Mouse (Mus musculus) spleen, adult 2 months (tissue): ENCODE data around the gene Apof. TPM values are rescaled to one million over a fixed set of nuclear protein-coding genes. Genes with fewer than 3 reads are reported as not detected.
"Not testable (repeated sequence)": the region's sequence is repeated elsewhere in the genome, so short reads cannot be mapped to it uniquely, and the experiment has no call there.

Source experiments
- DNase-seq, 2 experiments: peaks; one replicate each; pipeline versions ENCODE4 v3.0.0 to v3.0.0-alpha.2; 2012 to 2021; ENCODE audit warnings: low spot score in 2 of 2, low read depth in 1 of 2
- H3K27ac ChIP-seq: fragments of 200-500 bp; 2 replicates; pipeline ENCODE4 v1.5.1; 2012; ENCODE audit warnings: low read length, inconsistent platforms; ENCODE audit not compliant: insufficient read depth
- H3K27me3 ChIP-seq: fragments of 200-500 bp; 2 replicates; pipeline ENCODE4 v1.6.1; 2012; ENCODE audit warnings: mild to moderate bottlenecking, moderate library complexity, low read length, inconsistent platforms; ENCODE audit not compliant: control insufficient read depth, insufficient read depth
- H3K36me3 ChIP-seq: fragments of 200-500 bp; 2 replicates; pipeline ENCODE4 v1.6.1; 2012; ENCODE audit warnings: mild to moderate bottlenecking, low read length, inconsistent platforms; ENCODE audit not compliant: control insufficient read depth, insufficient read depth
- H3K4me1 ChIP-seq: fragments of 200-500 bp; 2 replicates; pipeline ENCODE4 v1.6.1; 2011; ENCODE audit warnings: inconsistent platforms; ENCODE audit not compliant: control insufficient read depth, insufficient read depth, insufficient read length
- H3K4me3 ChIP-seq: fragments of 200-500 bp; 2 replicates; pipeline ENCODE4 v1.5.1; 2011; ENCODE audit warnings: mild to moderate bottlenecking, inconsistent platforms; ENCODE audit not compliant: insufficient read depth, insufficient read length; ENCODE audit errors: extremely low read depth
- CTCF ChIP-seq: fragments of 200-500 bp; IDR thresholded peaks from 2 replicates; pipeline ENCODE4 v1.5.1; 2011; ENCODE audit warnings: mild to moderate bottlenecking, inconsistent platforms; ENCODE audit not compliant: insufficient read depth, insufficient read length, insufficient replicate concordance; ENCODE audit errors: extremely low read depth
- POLR2A ChIP-seq: fragments of 200-500 bp; IDR thresholded peaks from 2 replicates; pipeline ENCODE4 v1.6.1; 2011; ENCODE audit warnings: low read depth, low read length, inconsistent platforms
- whole genome bisulfite sequencing: fragments of 180-500 bp; shearing (Covaris S2); methylation state at CpG from one replicate; pipeline ENCODE4 v1.1.7; 2018; 5-methylcytosine and 5-hydroxymethylcytosine counted together
- polyA plus RNA-seq: library from polyadenylated mRNA; depleted of rRNA; stranded (reverse); fragments of >200 nt; gene quantifications from 2 replicates; pipeline ENCODE4 v1.2.3, GENCODE M21; 2012

The Apof gene
- polyA plus RNA-seq, 1 experiment: 1.0 TPM

GRCm38 (mm10) chr10:128270287-128270841 is 1.9 kb downstream of the Apof start, which contains the start of gene Stat2:
Gene Stat2, plus strand, starts transcription at chr10:128270559.
- Histone ChIP-seq H3K36me3 (no peaks in the 10 kb centered on the region), H3K4me3 (peak within 1 kb of the TSS; percentile 77), H3K4me1 (no peaks in the 10 kb centered on the region; the same call in 1 of the 2 replicates), H3K27me3 (no peaks in the 10 kb centered on the region), H3K27ac (peak within 1 kb of the TSS; percentile 64)
- TF ChIP-seq POLR2A (peak; percentile 73), CTCF (no peak)
- peak; percentile 89 to 95 for DNase-seq
- 0% methylated on average over 43 of the region's 43 CpGs for WGBS

GRCm38 (mm10) chr10:128270866-128271265 is 2.4 kb downstream of the Apof start:
- Histone ChIP-seq H3K27ac (peak overlapping the region; percentile 64), H3K36me3 (no peaks in the 10 kb centered on the region), H3K27me3 (no peaks in the 10 kb centered on the region), H3K4me3 (peak overlapping the region; percentile 77), H3K4me1 (no peaks in the 10 kb centered on the region; the same call in 1 of the 2 replicates)
- no peak for TF ChIP-seq POLR2A
- no peak for TF ChIP-seq CTCF
- 38% methylated on average over 7 of the region's 7 CpGs for WGBS
- no peak for DNase-seq

GRCm38 (mm10) chr10:128271883-128272282 is 3.4 kb downstream of the Apof start:
- Histone ChIP-seq H3K36me3 (peaks cover 6% of the 10 kb centered on the region), H3K4me1 (no peaks in the 10 kb centered on the region; the same call in 1 of the 2 replicates), H3K27me3 (no peaks in the 10 kb centered on the region), H3K27ac (no peak overlapping the region), H3K4me3 (no peak overlapping the region)
- 70% methylated on average over 2 of the region's 2 CpGs for WGBS
- no peak for DNase-seq
- TF ChIP-seq POLR2A (no peak), CTCF (no peak)

GRCm38 (mm10) chr10:128272819-128273439 is 4.5 kb downstream of the Apof start:
- H3K36me3 ChIP-seq: peaks cover 14% of the 10 kb centered on the region
- DNase-seq, H3K27ac ChIP-seq, H3K4me1 ChIP-seq, H3K27me3 ChIP-seq, H3K4me3 ChIP-seq: not testable (repeated sequence)
- WGBS: 82% methylated on average over 6 of the region's 7 CpGs

- H3K4me3 ChIP-seq, DNase-seq, H3K27me3 ChIP-seq, H3K4me1 ChIP-seq, H3K27ac ChIP-seq: not testable (repeated sequence)
- WGBS: 95% methylated on average over 1 of the region's 1 CpGs
- peaks cover 31% of the 10 kb centered on the region for H3K36me3 ChIP-seq
Observed at GRCm38 (mm10) chr10:128275374-128275773, 6.9 kb downstream of the Apof start.

GRCm38 (mm10) chr10:128278158-128278557 is 9.7 kb downstream of the Apof start:
- no peak for DNase-seq
- H3K36me3 ChIP-seq: peaks cover 47% of the 10 kb centered on the region
- 88% methylated on average over 6 of the region's 6 CpGs for WGBS
- H3K4me1 ChIP-seq: no peaks in the 10 kb centered on the region
- H3K27ac ChIP-seq: no peak overlapping the region
- H3K27me3 ChIP-seq: no peaks in the 10 kb centered on the region
- H3K4me3 ChIP-seq: no peak overlapping the region
- TF ChIP-seq CTCF: no peak
- TF ChIP-seq POLR2A: no peak

- Histone ChIP-seq H3K4me1 (no peaks in the 10 kb centered on the region), H3K36me3 (peaks cover 65% of the 10 kb centered on the region), H3K4me3 (no peak overlapping the region), H3K27me3 (no peaks in the 10 kb centered on the region), H3K27ac (no peak overlapping the region)
- 90% methylated on average over 6 of the region's 6 CpGs for WGBS
- TF ChIP-seq POLR2A (no peak), CTCF (no peak)
- no peak for DNase-seq
Observed at GRCm38 (mm10) chr10:128280943-128281342, 12.5 kb downstream of the Apof start.
